Mouse (Mus musculus): ENCODE results near the gene Mme. TPM values are rescaled to one million over a fixed set of nuclear protein-coding genes. Genes with fewer than 3 reads are reported as not detected.
A peak's percentile ranks its signal among the peaks of the same experiment; 100 is the strongest.

Gene Mme
- 1 to 10 TPM; 4.6 to 5.5 TPM for total RNA-seq (2021)
- long read RNA-seq, partial matches to known transcripts = 0 of 5 reads
- long read RNA-seq, other reads (novel, unspliced or antisense) = 3 of 5 reads

GRCm38 (mm10) chr3:63241099-63241587 lies at the start of gene Mme:
Gene Mme, plus strand, starts transcription at chr3:63241537.
- no peak for DNase-seq (ENCODE audit: low spot score in 2 of 2)

- peak; percentile 2 to 57 for DNase-seq (ENCODE audit: low spot score in 2 of 2)
Observed at GRCm38 (mm10) chr3:63196565-63196964, 44.8 kb upstream of the Mme start.

- DNase-seq (ENCODE audit: low spot score in 2 of 2) = no peak
Observed at GRCm38 (mm10) chr3:63198026-63198425, 43.3 kb upstream of the Mme start.

GRCm38 (mm10) chr3:63221867-63222591 lies 19.3 kb upstream of the Mme start:
- DNase-seq (ENCODE audit: low spot score in 2 of 2) = no peak

GRCm38 (mm10) chr3:63223676-63224075 lies 17.7 kb upstream of the Mme start:
- no peak for DNase-seq (ENCODE audit: low spot score in 2 of 2)

GRCm38 (mm10) chr3:63235957-63236356 lies 5.4 kb upstream of the Mme start:
- DNase-seq (ENCODE audit: low spot score in 2 of 2) = no peak

- DNase-seq (ENCODE audit: low spot score in 2 of 2) = no peak
Observed at GRCm38 (mm10) chr3:63243721-63244120, 2.4 kb downstream of the Mme start.

GRCm38 (mm10) chr3:63272091-63272490 lies 30.8 kb downstream of the Mme start:
- DNase-seq (ENCODE audit: low spot score in 2 of 2) = no peak

GRCm38 (mm10) chr3:63294316-63294715 lies 53.0 kb downstream of the Mme start:
- no peak for DNase-seq (ENCODE audit: low spot score in 2 of 2)

GRCm38 (mm10) chr3:63294791-63295190 lies 53.5 kb downstream of the Mme start:
- no peak for DNase-seq (ENCODE audit: low spot score in 2 of 2)

GRCm38 (mm10) chr3:63295237-63295636 lies 53.9 kb downstream of the Mme start:
- DNase-seq (ENCODE audit: low spot score in 2 of 2) = peak in 1 of 2 experiments; percentile 15

- DNase-seq (ENCODE audit: low spot score in 2 of 2) = peak; percentile 13 to 28
Observed at GRCm38 (mm10) chr3:63295657-63296231, 54.4 kb downstream of the Mme start.

- peak; percentile 11 to 62 for DNase-seq (ENCODE audit: low spot score in 2 of 2)
Observed at GRCm38 (mm10) chr3:63296411-63296810, 55.1 kb downstream of the Mme start.

- DNase-seq (ENCODE audit: low spot score in 2 of 2) = peak; percentile 26 to 78
Observed at GRCm38 (mm10) chr3:63297787-63298186, 56.5 kb downstream of the Mme start.

GRCm38 (mm10) chr3:63315211-63315760 lies 73.9 kb downstream of the Mme start:
- no peak for DNase-seq (ENCODE audit: low spot score in 2 of 2)

GRCm38 (mm10) chr3:63317496-63317895 lies 76.2 kb downstream of the Mme start:
- no peak for DNase-seq (ENCODE audit: low spot score in 2 of 2)

GRCm38 (mm10) chr3:63325615-63326014 lies 84.3 kb downstream of the Mme start:
- DNase-seq (ENCODE audit: low spot score in 2 of 2) = no peak

GRCm38 (mm10) chr3:63340110-63340509 lies 98.8 kb downstream of the Mme start:
- DNase-seq (ENCODE audit: low spot score in 2 of 2) = no peak

GRCm38 (mm10) chr3:63340546-63340945 lies 99.2 kb downstream of the Mme start:
- DNase-seq (ENCODE audit: low spot score in 2 of 2) = no peak

GRCm38 (mm10) chr3:63341481-63341880 lies 100.1 kb downstream of the Mme start:
- no peak for DNase-seq (ENCODE audit: low spot score in 2 of 2)

- no peak for DNase-seq (ENCODE audit: low spot score in 2 of 2)
Observed at GRCm38 (mm10) chr3:63344998-63345397, 103.7 kb downstream of the Mme start.

GRCm38 (mm10) chr3:63348893-63349426 lies 107.6 kb downstream of the Mme start:
- DNase-seq (ENCODE audit: low spot score in 2 of 2) = no peak
